Mouse (Mus musculus) megakaryocyte, embryonic 14.5 days (primary cell): ENCODE results near the gene Dennd5b.

Experiments used
- FLI1 ChIP-seq: IDR thresholded peaks from 2 replicates; pipeline ENCODE4 v1.6.1; 2012; ENCODE audit warnings: low read length, inconsistent platforms, mixed read lengths
- GATA1 ChIP-seq: IDR thresholded peaks from 3 replicates; pipeline ENCODE4 v1.6.1; 2012; ENCODE audit warnings: mixed read lengths, low read length, inconsistent platforms, borderline replicate concordance

- TF ChIP-seq GATA1: no peak
- TF ChIP-seq FLI1: no peak
Measured at GRCm38 (mm10) chr6:149123042-149123441, 21.6 kb upstream of the Dennd5b start.
